12 mouse cellular contexts compared by ENCODE assay signal in genomic region chr3:121161661-121162060, GRCm38 (mm10). TPM values are rescaled to one million over a fixed set of nuclear protein-coding genes. Genes with fewer than 3 reads are reported as not detected.
A peak's percentile ranks its signal among the peaks of the same experiment; 100 is the strongest.
DNase-seq lines count a peak whose midpoint lies in the region; ATAC-seq and TF ChIP-seq lines count a peak whose summit lies in the region.
"Had no signal": no experiment of that assay in that cellular context is flagged by ENCODE, and none has a peak within 500 bp of the region (broad histone marks: within the 10 kb centered on the region; RNA-seq: fewer than 3 reads in every experiment).

No protein-coding gene starts in this region.

- DNase-seq in adrenal gland, postnatal 14 days = peak; percentile 47
- no peak for DNase-seq in adrenal gland, adult 18-20 months (ENCODE audit: low spot score in 2 of 2)
- DNase-seq in liver (peak; percentile 53), MEL (ENCODE audit: low read depth, low spot score) (peak; percentile 75)
- no peak for DNase-seq in liver, embryonic 11.5 days (ENCODE audit: low spot score)
- peak; percentile 41 for DNase-seq in limb, embryonic 11.5 days (ENCODE audit: low spot score)
- DNase-seq in layer of hippocampus, postnatal 14 days (ENCODE audit: low spot score in 2 of 2) = no peak
- DNase-seq in gastrocnemius, postnatal 36 days = no peak
- DNase-seq: kidney, adult 9 months had no signal

- no peak overlapping the region for H3K27ac ChIP-seq in liver, embryonic 11.5 days (ENCODE audit: low read depth, low read length)
- H3K27ac ChIP-seq in MEL (ENCODE audit: control insufficient read depth, low read depth, low read length) = no peak overlapping the region
- no peak overlapping the region for H3K27ac ChIP-seq in limb, embryonic 11.5 days (replicated peaks; ENCODE audit: low read depth, low read length)
- H3K27ac ChIP-seq: heart, embryonic 13.5 days; liver, embryonic 15.5 days had no signal

- no peaks in the 10 kb centered on the region for H3K79me2 ChIP-seq in MEL (ENCODE audit: control insufficient read depth, insufficient read depth, low read length, poor library complexity)

- TF ChIP-seq CTCF in MEL (IDR thresholded peaks at IDR 0.05 in 2 of 3, conservative IDR thresholded peaks at IDR 0.05 in 1 of 3; ENCODE audit: control insufficient read depth in 1 of 3, insufficient read depth in 1 of 3, low read depth in 2 of 3, low read length in 3 of 3, poor library complexity in 1 of 3, severe bottlenecking in 1 of 3) = peak; percentile 55 to 69 (median 65)

- H3K9ac ChIP-seq in liver, embryonic 11.5 days (ENCODE audit: low read depth, low read length) = no peak overlapping the region
- H3K9ac ChIP-seq in MEL (ENCODE audit: control insufficient read depth, low read depth, low read length, poor library complexity, severe bottlenecking) = no peak overlapping the region
- no peak overlapping the region for H3K9ac ChIP-seq in limb, embryonic 11.5 days (ENCODE audit: low read length)
- H3K9ac ChIP-seq: heart, embryonic 13.5 days; liver, embryonic 15.5 days had no signal

- TF ChIP-seq POLR2A in MEL (IDR thresholded peaks at IDR 0.05; ENCODE audit: control insufficient read depth in 1 of 2, insufficient read depth in 1 of 2, low read depth in 1 of 2, low read length in 2 of 2, poor library complexity in 1 of 2) = no peak

- peaks cover 3% of the 10 kb centered on the region; the same call in 1 of the 2 replicates for H3K4me1 ChIP-seq in liver, embryonic 11.5 days (replicated peaks; ENCODE audit: control insufficient read depth, insufficient read depth, low read length)
- peaks cover 0 to 10% of the 10 kb centered on the region in 2 experiments; a peak in 2 of 4 replicates for H3K4me1 ChIP-seq in MEL (ENCODE audit: control insufficient read depth in 1 of 2, insufficient read depth in 2 of 2, low read length in 2 of 2)
- H3K4me1 ChIP-seq in limb, embryonic 11.5 days (ENCODE audit: control insufficient read depth, insufficient read depth, low read length) = no peaks in the 10 kb centered on the region

- intact Hi-C loops in gastrocnemius, postnatal 36 days (cut with DNase I) = no loop called here

- TF ChIP-seq RAD21 in MEL (IDR thresholded peaks at IDR 0.05; ENCODE audit: low read depth, low read length) = no peak

- WGBS in liver, embryonic 11.5 days = 41% methylated on average over 2 of the region's 2 CpGs
- 39% methylated on average over 2 of the region's 2 CpGs for WGBS in limb, embryonic 11.5 days

- no peak overlapping the region for H3K4me3 ChIP-seq in liver, embryonic 11.5 days (ENCODE audit: low read depth, low read length)
- no peak overlapping the region for H3K4me3 ChIP-seq in MEL (ENCODE audit: control insufficient read depth in 1 of 2, insufficient read depth in 1 of 2, low read depth in 2 of 2, low read length in 2 of 2)
- no peak overlapping the region for H3K4me3 ChIP-seq in limb, embryonic 11.5 days (ENCODE audit: low read depth, low read length)
- H3K4me3 ChIP-seq: erythroblast, embryonic 14.5 days; heart, embryonic 13.5 days; liver, embryonic 15.5 days had no signal

- H3K9me3 ChIP-seq in liver, embryonic 11.5 days (ENCODE audit: control insufficient read depth, low read length) = no peaks in the 10 kb centered on the region
- no peaks in the 10 kb centered on the region for H3K9me3 ChIP-seq in MEL (replicated peaks; ENCODE audit: insufficient read depth, low read length)
- no peaks in the 10 kb centered on the region for H3K9me3 ChIP-seq in limb, embryonic 11.5 days (ENCODE audit: control insufficient read depth, low read length)
- H3K9me3 ChIP-seq: liver, embryonic 15.5 days had no signal

- no peak for TF ChIP-seq EP300 in MEL (IDR thresholded peaks at IDR 0.05; ENCODE audit: low read depth in 1 of 2, low read length in 2 of 2)

- no peak for ATAC-seq in liver, embryonic 11.5 days (replicated peaks; ENCODE audit: low FRiP score)
- no peak for ATAC-seq in limb, embryonic 11.5 days (ENCODE audit: insufficient number of reproducible peaks, low FRiP score, low TSS enrichment, low read depth)

- H3K27me3 ChIP-seq in liver, embryonic 11.5 days (replicated peaks; ENCODE audit: control insufficient read depth, insufficient read depth, low read length) = no peaks in the 10 kb centered on the region
- H3K27me3 ChIP-seq in MEL (ENCODE audit: control insufficient read depth in 1 of 2, insufficient read depth in 2 of 2, low read length in 2 of 2) = no peaks in the 10 kb centered on the region
- no peaks in the 10 kb centered on the region for H3K27me3 ChIP-seq in limb, embryonic 11.5 days (ENCODE audit: control insufficient read depth, insufficient read depth, low read length)
- H3K27me3 ChIP-seq: heart, embryonic 13.5 days; liver, embryonic 15.5 days had no signal

- no peaks in the 10 kb centered on the region; the same call in 1 of the 2 replicates for H3K36me3 ChIP-seq in liver, embryonic 11.5 days (ENCODE audit: control insufficient read depth, insufficient read depth, low read length)
- H3K36me3 ChIP-seq in MEL (ENCODE audit: control insufficient read depth in 1 of 2, insufficient read depth in 2 of 2, low read length in 2 of 2) = peaks cover 0 to 2% of the 10 kb centered on the region in 2 experiments; a peak in 1 of 4 replicates
- no peaks in the 10 kb centered on the region for H3K36me3 ChIP-seq in limb, embryonic 11.5 days (ENCODE audit: control insufficient read depth, insufficient read depth, low read length)
- H3K36me3 ChIP-seq: liver, embryonic 15.5 days had no signal

- no peak overlapping the region for H3K4me2 ChIP-seq in liver, embryonic 11.5 days
- H3K4me2 ChIP-seq in limb, embryonic 11.5 days (ENCODE audit: low read depth, severe bottlenecking) = no peak overlapping the region
- H3K4me2 ChIP-seq: heart, embryonic 13.5 days; liver, embryonic 15.5 days had no signal

TF ChIP-seq in MEL, 35 proteins besides CTCF, POLR2A, EP300 and RAD21:
- no peak for TF ChIP-seq MEF2A (IDR thresholded peaks at IDR 0.05; ENCODE audit: extremely low read depth, insufficient replicate concordance, low read depth, low read length, poor library complexity, severe bottlenecking)
- TF ChIP-seq TCF12 (IDR thresholded peaks at IDR 0.05; ENCODE audit: low read depth, low read length) = no peak
- no peak for TF ChIP-seq ZC3H11A (IDR thresholded peaks at IDR 0.05; ENCODE audit: low read depth, low read length)
- no peak for TF ChIP-seq SMC3 (IDR thresholded peaks at IDR 0.05; ENCODE audit: low read depth, low read length)
- TF ChIP-seq ZMIZ1 (IDR thresholded peaks at IDR 0.05; ENCODE audit: low read depth, low read length) = no peak
- TF ChIP-seq BHLHE40 (IDR thresholded peaks at IDR 0.05; ENCODE audit: borderline replicate concordance, low read depth, low read length) = no peak
- TF ChIP-seq NRF1 (IDR thresholded peaks at IDR 0.05; ENCODE audit: insufficient read depth, low read depth, low read length, poor library complexity, severe bottlenecking) = no peak
- TF ChIP-seq SIN3A (IDR thresholded peaks at IDR 0.05; ENCODE audit: low read length) = no peak
- TF ChIP-seq POLR2AphosphoS5 (IDR thresholded peaks at IDR 0.05; ENCODE audit: borderline replicate concordance, low read depth, low read length) = no peak
- TF ChIP-seq ELF1 (IDR thresholded peaks at IDR 0.05; ENCODE audit: low read depth, low read length) = no peak
- no peak for TF ChIP-seq MYC (IDR thresholded peaks at IDR 0.05; ENCODE audit: low read depth, low read length)
- TF ChIP-seq MAFK (IDR thresholded peaks at IDR 0.05; ENCODE audit: borderline replicate concordance, low read depth, low read length) = no peak
- TF ChIP-seq MAZ (IDR thresholded peaks at IDR 0.05; ENCODE audit: low read depth, low read length) = no peak
- TF ChIP-seq E2F4 (IDR thresholded peaks at IDR 0.05; ENCODE audit: borderline replicate concordance, low read depth, low read length) = no peak
- TF ChIP-seq UBTF (IDR thresholded peaks at IDR 0.05; ENCODE audit: borderline replicate concordance, insufficient read depth, low read depth, low read length) = no peak
- TF ChIP-seq HCFC1 (IDR thresholded peaks at IDR 0.05; ENCODE audit: low read depth, low read length) = no peak
- TF ChIP-seq KAT2A (conservative IDR thresholded peaks at IDR 0.05; ENCODE audit: low read depth, low read length) = no peak

RNA-seq across cellular contexts. Expression of gene Rwdd3, which starts 9.8 kb away (rescaled TPM):
- total RNA-seq in adrenal gland, postnatal 14 days (2021) = 11.4 and 13.9 TPM in 2 replicates
- total RNA-seq in adrenal gland, adult 18-20 months (2021) = 1 to 10 TPM; 8.0 to 9.0 TPM
- 2.9 and 3.7 TPM in 2 replicates for polyA plus RNA-seq in liver, embryonic 11.5 days (2014; fragmentation: Nextera tagmentation; extraction: Ambion mirVana)
- 4.1 and 4.2 TPM in 2 replicates for total RNA-seq in MEL (2012; rRNA removed)
- 1 to 10 TPM in 1 of 2 experiments, not detected in 1; 4.8 TPM for polyA plus RNA-seq in MEL (2012; ENCODE audit: insufficient read depth in 1 of 2, insufficient read length in 2 of 2, low read depth in 1 of 2, low replicate concordance in 2 of 2, missing spikeins in 1 of 2)
- polyA plus RNA-seq in limb, embryonic 11.5 days (2014; fragmentation: Nextera tagmentation; extraction: Ambion mirVana) = 4.7 and 5.6 TPM in 2 replicates
- total RNA-seq in layer of hippocampus, postnatal 14 days (2021) = 10 to 100 TPM; 29.7 to 31.0 TPM
- 1 to 10 TPM; 2.5 to 3.6 TPM for total RNA-seq in gastrocnemius, postnatal 36 days (2021)

Comparison
In these comparisons a context has a peak if more than half of its experiments do, and no peak if none do; other contexts are left out.
1. DNase-seq: peak in adrenal gland, postnatal 14 days (single experiment), liver (single experiment), MEL (single experiment) and limb, embryonic 11.5 days (single experiment); none in adrenal gland, adult 18-20 months (0 of 2), liver, embryonic 11.5 days (single experiment), layer of hippocampus, postnatal 14 days (0 of 2) and gastrocnemius, postnatal 36 days (0 of 2).